Mouse (Mus musculus) stomach, postnatal 0 days (tissue): ENCODE results near the gene Lmod3. TPM values are rescaled to one million over a fixed set of nuclear protein-coding genes. Genes with fewer than 3 reads are reported as not detected.
A peak's percentile ranks its signal among the peaks of the same experiment; 100 is the strongest.
"Not testable (repeated sequence)": the region's sequence is repeated elsewhere in the genome, so short reads cannot be mapped to it uniquely, and the experiment has no call there.

Experiments used
- ATAC-seq: fragments of 200-750 bp; cut with Nextera tagmentation; 2 replicates; pipeline ENCODE4 v1.8.0; 2017; ENCODE audit not compliant: low FRiP score, low TSS enrichment
- DNase-seq: peaks from one replicate; pipeline ENCODE4 v3.0.0-alpha.2; 2016; ENCODE audit warnings: low spot score
- H3K27ac ChIP-seq: fragments of 300-500 bp; sonication (generic); replicated peaks from 2 replicates; pipeline ENCODE4 v1.5.1; 2014; ENCODE audit warnings: mild to moderate bottlenecking, control low read depth
- H3K27me3 ChIP-seq: fragments of 300-500 bp; sonication (generic); 2 replicates; pipeline ENCODE4 v1.6.1; 2014; ENCODE audit warnings: low read length; ENCODE audit not compliant: control insufficient read depth, insufficient read depth
- H3K36me3 ChIP-seq: fragments of 300-500 bp; sonication (generic); 2 replicates; pipeline ENCODE4 v1.6.1; 2014; ENCODE audit warnings: low read length, mixed read lengths; ENCODE audit not compliant: control insufficient read depth, insufficient read depth
- H3K4me1 ChIP-seq: fragments of 300-500 bp; sonication (generic); replicated peaks from 2 replicates; pipeline ENCODE4 v1.6.1; 2014; ENCODE audit warnings: antibody characterized with exemption; ENCODE audit not compliant: control insufficient read depth, insufficient read depth
- H3K4me2 ChIP-seq: fragments of 300-500 bp; sonication (generic); replicated peaks from 2 replicates; pipeline ENCODE4 v1.6.1; 2014; ENCODE audit warnings: low read depth, mild to moderate bottlenecking, control low read depth, moderate library complexity
- H3K4me3 ChIP-seq: fragments of 300-500 bp; sonication (generic); 2 replicates; pipeline ENCODE4 v1.5.1; 2014; ENCODE audit warnings: low read depth, low read length, control low read depth
- H3K9ac ChIP-seq: fragments of 300-500 bp; sonication (generic); 2 replicates; pipeline ENCODE4 v1.6.1; 2014; ENCODE audit warnings: mild to moderate bottlenecking, low read length, control low read depth, mixed read lengths
- H3K9me3 ChIP-seq: fragments of 300-500 bp; sonication (generic); 2 replicates; pipeline ENCODE4 v1.6.1; 2016; ENCODE audit warnings: low read length; ENCODE audit not compliant: control insufficient read depth
- CTCF ChIP-seq: IDR thresholded peaks from 2 replicates; pipeline ENCODE4 v1.5.1; 2016; ENCODE audit warnings: antibody characterized with exemption, low read depth, mild to moderate bottlenecking, moderate library complexity
- EP300 ChIP-seq: optimal IDR thresholded peaks from 2 replicates; pipeline ENCODE3; 2016; ENCODE audit warnings: antibody characterized with exemption
- WGBS: fragments of 180-500 bp; shearing (Covaris S2); extraction: QIAGEN DNeasy Blood & Tissue Kit; methylation state at CpG from one replicate; pipeline ENCODE4 v1.1.7; 2014; 5-methylcytosine and 5-hydroxymethylcytosine counted together
- polyA plus RNA-seq: library from polyadenylated mRNA; unstranded; fragments of >200 nt; fragmentation: Nextera tagmentation; extraction: Ambion mirVana; gene quantifications from 2 replicates; pipeline ENCODE4 v1.2.1, GENCODE M21; 2015

The Lmod3 gene
- polyA plus RNA-seq, 1 experiment from 2014 or later: 0.27 TPM

DNA sequence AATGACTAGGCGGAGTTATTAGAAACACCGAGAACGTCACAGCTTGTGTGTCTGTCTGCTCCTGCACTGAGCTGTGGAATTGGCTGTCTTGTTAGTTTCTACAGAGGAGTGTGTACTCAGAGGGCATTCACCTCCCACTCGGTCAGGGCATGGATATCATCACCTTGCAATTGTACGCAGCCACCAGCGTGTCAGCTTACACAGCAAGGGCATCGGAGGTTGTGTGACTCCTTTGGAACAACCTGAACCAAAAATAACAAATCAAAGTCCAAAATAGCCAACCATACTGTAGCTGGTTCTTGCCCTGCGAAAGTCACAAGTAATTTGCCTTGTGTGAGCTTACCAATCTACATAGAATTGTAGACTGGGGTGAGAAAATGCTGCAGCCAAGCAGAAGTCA lies 12.7 kb upstream of the Lmod3 start:
- Histone ChIP-seq H3K4me1 (no peaks in the 10 kb centered on the region), H3K36me3 (no peaks in the 10 kb centered on the region), H3K9me3 (no peaks in the 10 kb centered on the region), H3K27ac (no peak overlapping the region), H3K27me3 (no peaks in the 10 kb centered on the region), H3K4me2 (no peak overlapping the region), H3K9ac (no peak overlapping the region), H3K4me3 (no peak overlapping the region)
- TF ChIP-seq CTCF (no peak), EP300 (no peak)
- no peak for ATAC-seq
- WGBS: 62% methylated on average over 8 of the region's 8 CpGs
- no peak for DNase-seq

DNA sequence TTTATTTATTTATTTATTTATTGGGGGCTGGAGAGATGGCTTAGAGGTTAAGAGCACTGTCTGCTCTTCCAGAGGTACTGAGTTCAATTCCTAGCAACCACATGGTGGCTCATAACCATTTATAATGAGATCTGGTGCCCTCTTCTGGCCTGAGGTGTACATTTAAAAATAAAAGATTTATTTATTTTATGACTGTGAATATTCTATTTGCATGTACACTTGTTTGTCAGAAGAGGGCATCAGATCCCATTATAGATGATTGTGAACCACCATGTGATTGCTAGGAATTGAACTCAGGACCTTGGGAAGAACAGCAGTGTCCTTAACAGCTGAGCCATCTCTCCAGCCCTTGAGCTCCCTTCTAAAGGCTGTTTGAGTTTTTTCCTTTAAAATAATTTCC lies 11.2 kb upstream of the Lmod3 start:
- not testable (repeated sequence) for DNase-seq, H3K27ac ChIP-seq, H3K9me3 ChIP-seq, H3K4me2 ChIP-seq, ATAC-seq, H3K27me3 ChIP-seq, H3K9ac ChIP-seq, H3K36me3 ChIP-seq, H3K4me1 ChIP-seq, H3K4me3 ChIP-seq
- peak; percentile 43 for TF ChIP-seq CTCF

DNA sequence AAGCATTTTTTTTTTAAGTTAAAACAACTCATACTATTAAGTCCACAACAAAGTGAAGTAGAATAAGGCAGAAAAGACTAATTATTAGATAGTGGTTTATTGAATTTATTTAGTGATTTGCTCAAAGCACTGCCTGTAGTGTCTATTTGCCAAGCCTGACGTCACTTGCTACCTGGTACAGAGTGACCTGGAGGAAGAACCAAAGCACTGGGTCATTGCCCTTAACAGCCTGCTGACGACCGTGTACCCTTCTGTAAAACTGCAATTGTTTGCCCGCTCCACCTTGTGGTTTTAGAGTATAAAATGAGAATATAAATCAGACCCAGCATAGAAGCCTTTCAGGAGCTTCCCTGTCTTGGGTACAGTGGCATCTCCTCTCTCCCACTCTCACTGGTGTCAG lies 9.7 kb upstream of the Lmod3 start:
- no peak overlapping the region for H3K27ac ChIP-seq
- WGBS: 62% methylated on average over 4 of the region's 4 CpGs
- H3K4me1 ChIP-seq: no peaks in the 10 kb centered on the region
- no peak overlapping the region for H3K9ac ChIP-seq
- DNase-seq: no peak
- H3K4me2 ChIP-seq: no peak overlapping the region
- H3K4me3 ChIP-seq: no peak overlapping the region
- H3K9me3 ChIP-seq: no peaks in the 10 kb centered on the region
- H3K36me3 ChIP-seq: no peaks in the 10 kb centered on the region
- no peaks in the 10 kb centered on the region for H3K27me3 ChIP-seq
- TF ChIP-seq CTCF (no peak), EP300 (no peak)
- ATAC-seq: no peak

DNA sequence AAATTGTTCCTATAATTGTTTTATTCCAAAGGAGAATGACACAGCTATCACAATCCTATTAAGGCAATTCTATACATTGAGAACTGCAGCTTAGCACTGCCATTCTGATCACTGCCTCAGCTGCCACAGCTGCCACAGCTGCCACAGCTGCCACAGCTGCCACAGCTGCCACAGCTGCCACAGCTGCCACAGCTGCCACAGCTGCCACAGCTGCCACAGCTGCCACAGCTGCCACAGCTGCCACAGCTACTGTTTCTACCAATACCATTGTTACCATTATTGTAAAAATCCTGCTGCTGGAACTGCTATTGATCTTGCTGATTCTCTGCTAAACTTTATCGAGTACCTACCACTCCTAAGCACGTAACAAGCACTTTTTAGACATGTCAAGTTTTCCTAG lies 7.4 kb upstream of the Lmod3 start:
- H3K36me3 ChIP-seq, DNase-seq, H3K4me2 ChIP-seq, H3K9ac ChIP-seq, ATAC-seq, H3K9me3 ChIP-seq, H3K4me1 ChIP-seq, H3K4me3 ChIP-seq, H3K27me3 ChIP-seq, H3K27ac ChIP-seq: not testable (repeated sequence)
- WGBS: 82% methylated on average over 2 of the region's 2 CpGs

DNA sequence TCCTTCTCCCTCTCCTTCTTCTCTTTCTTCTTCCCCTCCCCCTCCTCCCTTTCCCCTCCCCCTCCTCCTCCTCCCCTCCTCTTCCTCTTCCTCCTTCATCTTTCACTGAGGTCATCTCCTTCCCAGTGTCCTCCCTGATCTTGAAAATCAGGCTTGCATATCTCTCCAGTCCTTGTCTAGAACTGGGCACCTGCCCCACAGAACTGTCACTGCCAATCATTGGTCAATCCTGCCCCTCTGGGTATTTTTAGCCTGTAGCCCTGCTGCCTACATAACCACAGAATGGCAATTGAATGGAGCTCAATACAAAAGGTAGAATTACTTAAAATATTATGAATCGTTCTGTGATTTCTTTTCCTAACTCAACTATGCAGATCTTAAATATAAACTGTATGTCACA lies 5.9 kb upstream of the Lmod3 start:
- TF ChIP-seq EP300 (no peak), CTCF (no peak)
- ATAC-seq: no peak
- H3K9me3 ChIP-seq: no peaks in the 10 kb centered on the region

DNA sequence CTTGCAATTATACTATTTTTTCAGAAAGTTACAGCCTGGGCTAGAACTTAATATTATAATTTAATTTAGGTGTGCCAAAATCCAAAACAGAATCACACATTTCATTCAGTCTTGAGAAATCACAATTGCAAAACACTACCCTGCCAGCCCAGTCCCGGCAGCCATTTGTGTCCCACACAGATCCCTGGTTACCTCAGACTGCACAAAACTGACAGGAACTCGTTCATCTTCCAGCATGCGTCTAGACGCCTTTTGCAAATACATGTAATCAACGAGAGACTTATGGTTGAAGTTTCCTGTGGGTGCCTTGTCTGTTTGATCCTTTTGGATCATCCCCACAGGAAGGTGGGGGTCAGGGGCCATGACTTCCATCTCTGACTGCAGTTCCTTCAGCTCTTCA lies 473 bp downstream of the Lmod3 start:
- Histone ChIP-seq H3K27me3 (no peaks in the 10 kb centered on the region), H3K36me3 (no peaks in the 10 kb centered on the region), H3K27ac (no peak overlapping the region), H3K9ac (no peak overlapping the region), H3K9me3 (no peaks in the 10 kb centered on the region), H3K4me1 (no peaks in the 10 kb centered on the region), H3K4me3 (no peak overlapping the region), H3K4me2 (no peak overlapping the region)
- WGBS: 28% methylated on average over 5 of the region's 5 CpGs
- no peak for ATAC-seq
- TF ChIP-seq CTCF: no peak
- DNase-seq: no peak

More for the DNA sequence above, 5.9 kb upstream of the Lmod3 start:
- H3K4me2 ChIP-seq: no peak overlapping the region
- no peak overlapping the region for H3K9ac ChIP-seq
- H3K36me3 ChIP-seq: no peaks in the 10 kb centered on the region
- DNase-seq: no peak
- no peak overlapping the region for H3K4me3 ChIP-seq
- H3K27ac ChIP-seq: no peak overlapping the region
- H3K4me1 ChIP-seq: no peaks in the 10 kb centered on the region
- no peaks in the 10 kb centered on the region for H3K27me3 ChIP-seq
- WGBS: 76% methylated on average over 1 of the region's 1 CpGs

DNA sequence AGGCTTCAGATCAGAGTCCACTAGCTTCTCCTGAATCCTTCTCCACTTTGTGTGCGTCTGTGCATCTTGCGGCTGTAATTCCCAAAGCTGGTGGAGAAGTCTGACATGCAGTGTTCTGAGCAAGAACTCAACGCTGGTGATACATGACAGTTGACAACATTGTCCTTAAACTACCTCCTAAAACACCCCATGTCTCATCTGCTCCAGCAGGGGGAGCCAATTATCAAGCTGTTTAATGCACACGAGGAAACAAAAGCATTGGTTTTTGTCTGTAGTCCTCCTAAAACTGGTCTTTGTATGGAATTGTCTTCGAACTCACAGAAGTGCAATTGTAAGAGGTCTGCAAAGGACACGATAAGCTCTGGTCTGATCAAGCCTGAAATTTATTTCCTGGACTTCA lies 1.6 kb downstream of the Lmod3 start:
- ATAC-seq: no peak
- no peak overlapping the region for H3K4me2 ChIP-seq
- no peaks in the 10 kb centered on the region for H3K4me1 ChIP-seq
- no peak overlapping the region for H3K4me3 ChIP-seq
- no peaks in the 10 kb centered on the region for H3K27me3 ChIP-seq
- peak; percentile 41 for DNase-seq
- TF ChIP-seq EP300 (no peak), CTCF (peak; percentile 92)
- H3K9ac ChIP-seq: no peak overlapping the region
- no peaks in the 10 kb centered on the region for H3K36me3 ChIP-seq
- WGBS: 42% methylated on average over 6 of the region's 6 CpGs
- no peaks in the 10 kb centered on the region for H3K9me3 ChIP-seq
- no peak overlapping the region for H3K27ac ChIP-seq
